Mouse (Mus musculus) MEL (cell line): ENCODE measurements around the gene Gas7. TPM values are rescaled to one million over a fixed set of nuclear protein-coding genes. Genes with fewer than 3 reads are reported as not detected.

Source experiments
- DNase-seq: peaks from one replicate; pipeline ENCODE4 v3.0.0; 2011; ENCODE audit warnings: low read depth, low spot score
- H3K27ac ChIP-seq: 2 replicates; pipeline ENCODE4 v1.5.1; 2012; ENCODE audit warnings: low read depth, mild to moderate bottlenecking, control low read depth, low read length, moderate library complexity; ENCODE audit not compliant: control insufficient read depth
- H3K27me3 ChIP-seq, 2 experiments: fragments of 150-350 bp in 1 of 2; sonication (generic) in 1 of 2; 2 replicates each; pipeline ENCODE4 v1.6.1; 2012; ENCODE audit warnings: low read length in 2 of 2, mild to moderate bottlenecking in 2 of 2, improper control_type of control experiment in 1 of 2, moderate library complexity in 1 of 2; ENCODE audit not compliant: insufficient read depth in 2 of 2, control insufficient read depth in 1 of 2
- H3K36me3 ChIP-seq, 2 experiments: 2 replicates each; pipeline ENCODE4 v1.6.1; 2012 to 2014; ENCODE audit warnings: low read length in 2 of 2, improper control_type of control experiment in 1 of 2, inconsistent platforms in 1 of 2, mild to moderate bottlenecking in 1 of 2; ENCODE audit not compliant: insufficient read depth in 2 of 2, control insufficient read depth in 1 of 2
- H3K4me1 ChIP-seq, 2 experiments: fragments of 150-350 bp in 1 of 2; sonication (generic) in 1 of 2; 2 replicates each; pipeline ENCODE4 v1.6.1; 2012; ENCODE audit warnings: low read length in 2 of 2, improper control_type of control experiment in 1 of 2, mild to moderate bottlenecking in 1 of 2; ENCODE audit not compliant: insufficient read depth in 2 of 2, control insufficient read depth in 1 of 2
- H3K4me3 ChIP-seq, 2 experiments: fragments of 150-350 bp in 1 of 2; sonication (generic) in 1 of 2; 2 replicates each; pipeline ENCODE4 v1.5.1; 2012; ENCODE audit warnings: low read depth in 2 of 2, low read length in 2 of 2, mild to moderate bottlenecking in 2 of 2, moderate library complexity in 2 of 2, control low read depth in 1 of 2, improper control_type of control experiment in 1 of 2; ENCODE audit not compliant: control insufficient read depth in 1 of 2, insufficient read depth in 1 of 2
- H3K79me2 ChIP-seq: 2 replicates; pipeline ENCODE4 v1.6.1; 2012; ENCODE audit warnings: mild to moderate bottlenecking, low read length, moderate library complexity; ENCODE audit not compliant: control insufficient read depth, poor library complexity, insufficient read depth
- H3K9ac ChIP-seq: 2 replicates; pipeline ENCODE4 v1.6.1; 2012; ENCODE audit warnings: low read depth, mild to moderate bottlenecking, control low read depth, low read length, moderate library complexity; ENCODE audit not compliant: control insufficient read depth, poor library complexity, severe bottlenecking
- H3K9me3 ChIP-seq: fragments of 150-350 bp; sonication (generic); replicated peaks from 2 replicates; pipeline ENCODE4 v1.6.1; 2012; ENCODE audit warnings: mild to moderate bottlenecking, low read length, improper control_type of control experiment, moderate library complexity; ENCODE audit not compliant: insufficient read depth
- CHD1 ChIP-seq: IDR thresholded peaks from 2 replicates; pipeline ENCODE4 v1.6.1; 2012; ENCODE audit warnings: low read depth, mild to moderate bottlenecking, inconsistent platforms, low read length, improper control_type of control experiment
- ELF1 ChIP-seq: IDR thresholded peaks from 2 replicates; pipeline ENCODE4 v1.6.1; 2014; ENCODE audit warnings: low read depth, mild to moderate bottlenecking, inconsistent platforms, low read length, improper control_type of control experiment, moderate library complexity
- EP300 ChIP-seq, 2 experiments: IDR thresholded peaks; 2 replicates each; pipeline ENCODE4 v1.6.1; 2011; ENCODE audit warnings: improper control_type of control experiment in 2 of 2, low read length in 2 of 2, low read depth in 1 of 2, mild to moderate bottlenecking in 1 of 2
- GABPA ChIP-seq: IDR thresholded peaks from 2 replicates; pipeline ENCODE4 v1.6.1; 2012; ENCODE audit warnings: low read depth, mild to moderate bottlenecking, inconsistent platforms, low read length, improper control_type of control experiment, moderate library complexity
- GATA1 ChIP-seq: IDR thresholded peaks from 2 replicates; pipeline ENCODE4 v1.6.1; 2011; ENCODE audit warnings: low read depth, low read length, improper control_type of control experiment
- HCFC1 ChIP-seq: IDR thresholded peaks from 2 replicates; pipeline ENCODE4 v1.6.1; 2012; ENCODE audit warnings: low read depth, mild to moderate bottlenecking, inconsistent platforms, low read length, improper control_type of control experiment, moderate library complexity
- JUND ChIP-seq: IDR thresholded peaks from 2 replicates; pipeline ENCODE4 v1.6.1; 2011; ENCODE audit warnings: low read depth, mild to moderate bottlenecking, improper control_type of control experiment, low read length
- KAT2A ChIP-seq: conservative IDR thresholded peaks from 2 replicates; pipeline ENCODE4 v1.6.1; 2012; ENCODE audit warnings: low read depth, low read length, improper control_type of control experiment, inconsistent platforms
- MAX ChIP-seq: IDR thresholded peaks from 2 replicates; pipeline ENCODE4 v1.6.1; 2011; ENCODE audit warnings: low read length, improper control_type of control experiment
- MEF2A ChIP-seq: IDR thresholded peaks from 2 replicates; pipeline ENCODE4 v1.6.1; 2014; ENCODE audit warnings: low read depth, mild to moderate bottlenecking, inconsistent platforms, low read length, improper control_type of control experiment; ENCODE audit not compliant: poor library complexity, insufficient replicate concordance, severe bottlenecking; ENCODE audit errors: extremely low read depth
- NRF1 ChIP-seq: IDR thresholded peaks from 2 replicates; pipeline ENCODE4 v1.6.1; 2014; ENCODE audit warnings: low read depth, mild to moderate bottlenecking, inconsistent platforms, low read length, improper control_type of control experiment, moderate library complexity; ENCODE audit not compliant: poor library complexity, insufficient read depth, severe bottlenecking
- POLR2A ChIP-seq, 2 experiments: IDR thresholded peaks; 2 replicates each; pipeline ENCODE4 v1.6.1; 2011 to 2012; ENCODE audit warnings: low read length in 2 of 2, mild to moderate bottlenecking in 2 of 2, control low read depth in 1 of 2, improper control_type of control experiment in 1 of 2, low read depth in 1 of 2, moderate library complexity in 1 of 2; ENCODE audit not compliant: control insufficient read depth in 1 of 2, insufficient read depth in 1 of 2, poor library complexity in 1 of 2
- POLR2AphosphoS2 ChIP-seq: IDR thresholded peaks from 2 replicates; pipeline ENCODE4 v1.6.1; 2011; ENCODE audit warnings: low read length, improper control_type of control experiment
- POLR2AphosphoS5 ChIP-seq: IDR thresholded peaks from 2 replicates; pipeline ENCODE4 v1.6.1; 2012; ENCODE audit warnings: low read depth, borderline replicate concordance, mild to moderate bottlenecking, inconsistent platforms, low read length, moderate library complexity, mixed read lengths
- RAD21 ChIP-seq: IDR thresholded peaks from 2 replicates; pipeline ENCODE4 v1.6.1; 2011; ENCODE audit warnings: mild to moderate bottlenecking, low read depth, low read length, improper control_type of control experiment
- TAL1 ChIP-seq: IDR thresholded peaks from 2 replicates; pipeline ENCODE4 v1.6.1; 2012; ENCODE audit warnings: mild to moderate bottlenecking, inconsistent platforms, low read length, moderate library complexity, mixed read lengths
- TBP ChIP-seq: IDR thresholded peaks from 2 replicates; pipeline ENCODE4 v1.8.0; 2011; ENCODE audit warnings: low read depth, low read length, improper control_type of control experiment
- UBTF ChIP-seq: IDR thresholded peaks from 2 replicates; pipeline ENCODE4 v1.6.1; 2012; ENCODE audit warnings: low read depth, mild to moderate bottlenecking, inconsistent platforms, low read length, improper control_type of control experiment, moderate library complexity, borderline replicate concordance; ENCODE audit not compliant: insufficient read depth
- ZNF384 ChIP-seq: IDR thresholded peaks from 2 replicates; pipeline ENCODE4 v1.6.1; 2012; ENCODE audit warnings: low read depth, mild to moderate bottlenecking, inconsistent platforms, low read length, improper control_type of control experiment
- polyA plus RNA-seq, 2 experiments: library from polyadenylated mRNA; stranded (reverse) in 1 of 2; unstranded in 1 of 2; fragments of >175 nt in 1 of 2; fragments of >200 nt in 1 of 2; gene quantifications; 2 replicates each; pipeline versions ENCODE4 v1.2.1 to v1.2.4; 2012; ENCODE audit warnings: low replicate concordance in 2 of 2, low read depth in 1 of 2; ENCODE audit not compliant: insufficient read length in 2 of 2, insufficient read depth in 1 of 2, missing spikeins in 1 of 2
- total RNA-seq: library from RNA; depleted of rRNA; stranded (reverse); fragments of 300-350 nt; gene quantifications from 2 replicates; pipeline ENCODE4 v1.2.3, GENCODE M21; 2012

The Gas7 gene
- total and polyA plus RNA-seq, 3 experiments, result 0.04 TPM; not detected in 2

- H3K36me3 ChIP-seq, result no peaks in the 10 kb centered on the region
- no peaks in the 10 kb centered on the region for H3K9me3 ChIP-seq
- no peak overlapping the region for H3K9ac ChIP-seq
- no peak overlapping the region for H3K27ac ChIP-seq
- no peak for TF ChIP-seq ELF1
- no peak for TF ChIP-seq CHD1
- no peak for TF ChIP-seq MAX
- no peak for TF ChIP-seq TBP
- no peak for TF ChIP-seq GABPA
- TF ChIP-seq NRF1, result no peak
- no peak for TF ChIP-seq KAT2A
- TF ChIP-seq POLR2AphosphoS5, result no peak
- TF ChIP-seq MEF2A, result no peak
- no peak for TF ChIP-seq POLR2A (IDR thresholded peaks at IDR 0.05; ENCODE audit: control insufficient read depth in 1 of 2, insufficient read depth in 1 of 2, low read depth in 1 of 2, low read length in 2 of 2, poor library complexity in 1 of 2)
- TF ChIP-seq UBTF, result no peak
- TF ChIP-seq HCFC1, result no peak
- TF ChIP-seq ZNF384, result no peak
- no peak for TF ChIP-seq EP300 (IDR thresholded peaks at IDR 0.05; ENCODE audit: low read depth in 1 of 2, low read length in 2 of 2)
- TF ChIP-seq RAD21, result no peak
- TF ChIP-seq GATA1, result no peak
- no peak for TF ChIP-seq POLR2AphosphoS2
- no peaks in the 10 kb centered on the region for H3K4me1 ChIP-seq
- no peaks in the 10 kb centered on the region for H3K27me3 ChIP-seq
- H3K79me2 ChIP-seq, result no peaks in the 10 kb centered on the region
- no peak overlapping the region for H3K4me3 ChIP-seq
- no peak for DNase-seq
Measured at GRCm38 (mm10) chr11:67661465-67661864, 206.2 kb downstream of the Gas7 start.

- H3K79me2 ChIP-seq, result no peaks in the 10 kb centered on the region
- DNase-seq, result no peak
- H3K4me1 ChIP-seq, result no peaks in the 10 kb centered on the region
- no peaks in the 10 kb centered on the region for H3K36me3 ChIP-seq
- H3K4me3 ChIP-seq, result no peak overlapping the region
- H3K9me3 ChIP-seq, result no peaks in the 10 kb centered on the region
- H3K27ac ChIP-seq, result no peak overlapping the region
- TF ChIP-seq TAL1 (no peak), JUND (no peak)
- no peak overlapping the region for H3K9ac ChIP-seq
- H3K27me3 ChIP-seq, result no peaks in the 10 kb centered on the region
Measured at GRCm38 (mm10) chr11:67663437-67663836, 208.2 kb downstream of the Gas7 start.
